Mouse (Mus musculus) R1 (cell line): ENCODE measurements around the gene Srsf5.
A peak's percentile ranks its signal among the peaks of the same experiment; 100 is the strongest.
"Not testable (repeated sequence)": the region's sequence is repeated elsewhere in the genome, so short reads cannot be mapped to it uniquely, and the experiment has no call there.

ENCODE experiments used
- DNase-seq: peaks from one replicate; pipeline ENCODE4 v3.0.0-alpha.2; 2018; ENCODE audit warnings: low read depth, low spot score

Srsf5 gene

DNA sequence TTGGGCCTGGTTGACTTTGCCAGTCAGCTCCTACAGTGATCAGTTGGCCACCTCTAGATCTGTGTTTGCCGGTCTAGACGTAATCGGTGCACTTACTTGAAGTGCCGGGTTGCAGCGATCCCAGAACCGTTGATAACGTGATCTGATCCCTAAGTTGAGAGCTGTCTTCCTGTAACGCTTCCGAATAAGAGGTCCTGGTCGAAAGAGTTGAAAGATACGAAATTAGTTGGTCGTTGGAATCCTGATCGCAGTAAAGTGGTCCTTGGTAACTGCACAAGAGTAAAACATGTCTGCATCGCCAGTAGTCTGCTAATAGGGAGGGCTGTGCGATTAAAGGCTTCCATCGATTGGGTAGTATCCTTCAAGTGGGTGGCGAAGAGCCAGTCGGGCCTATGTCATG is 2.9 kb downstream of the Srsf5 start:
- DNase-seq, result no peak

DNA sequence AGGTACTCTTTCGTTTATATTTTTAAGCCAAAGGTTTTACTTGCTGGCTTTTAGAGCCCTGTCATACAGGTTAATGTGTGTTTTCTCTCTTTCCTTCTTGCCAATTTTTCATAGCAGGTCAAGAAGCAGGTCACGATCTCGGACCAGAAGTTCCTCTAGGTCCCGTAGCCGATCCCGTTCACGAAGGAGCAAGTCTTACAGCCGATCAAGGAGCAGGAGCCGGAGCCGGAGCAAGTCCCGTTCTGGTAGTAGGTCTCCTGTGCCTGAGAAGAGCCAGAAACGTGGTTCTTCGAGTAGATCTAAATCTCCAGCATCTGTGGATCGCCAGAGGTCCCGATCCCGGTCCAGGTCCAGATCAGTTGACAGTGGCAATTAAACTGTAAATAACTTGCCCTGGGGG is 4.3 kb downstream of the Srsf5 start:
- not testable (repeated sequence) for DNase-seq

DNA sequence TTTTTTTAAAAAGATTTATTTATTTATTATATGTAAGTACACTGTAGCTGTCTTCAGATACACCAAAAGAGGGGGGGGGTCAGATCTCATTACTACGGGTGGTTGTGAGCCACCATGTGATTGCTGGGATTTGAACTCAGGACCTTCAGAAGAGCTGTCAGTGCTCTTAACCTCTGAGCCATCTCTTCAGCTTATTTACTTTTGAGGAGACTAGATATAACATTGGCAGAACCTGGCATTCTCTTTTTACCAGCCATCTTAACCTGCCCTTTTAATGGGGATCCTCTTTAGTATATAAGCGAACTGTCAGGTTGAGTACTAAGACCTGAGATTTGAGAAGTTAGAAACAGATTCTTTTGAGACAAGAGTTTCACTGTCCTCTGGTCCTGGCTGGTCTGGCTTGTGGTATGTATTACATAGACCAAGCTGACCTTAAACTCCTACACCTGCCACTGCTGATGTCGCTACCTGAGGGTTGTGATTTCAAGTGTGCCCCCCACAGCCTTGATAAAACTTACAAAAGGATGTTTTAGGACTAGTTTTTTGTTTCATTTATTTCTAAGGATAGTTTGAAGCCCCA is 6.4 kb downstream of the Srsf5 start:
- no peak for DNase-seq

DNA sequence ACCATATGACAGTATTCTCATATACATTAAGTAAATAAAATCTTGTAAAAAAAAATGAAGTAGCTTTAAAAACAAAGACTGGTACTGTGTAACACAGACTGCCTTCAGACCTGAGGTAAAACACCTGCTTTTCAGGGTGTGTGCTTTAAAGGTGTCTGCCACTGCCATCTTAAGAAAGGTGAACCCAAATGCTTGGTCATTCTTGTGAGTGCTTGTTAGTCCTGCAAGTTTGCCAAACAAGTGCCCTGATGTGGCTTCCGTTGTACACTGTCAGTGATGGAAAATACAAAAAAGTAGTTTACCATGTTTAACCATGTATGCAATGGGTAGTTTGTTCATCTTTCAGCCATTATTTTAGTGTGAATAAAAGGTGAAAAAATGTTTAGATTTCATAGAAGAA is 7.2 kb downstream of the Srsf5 start:
- no peak for DNase-seq

DNA sequence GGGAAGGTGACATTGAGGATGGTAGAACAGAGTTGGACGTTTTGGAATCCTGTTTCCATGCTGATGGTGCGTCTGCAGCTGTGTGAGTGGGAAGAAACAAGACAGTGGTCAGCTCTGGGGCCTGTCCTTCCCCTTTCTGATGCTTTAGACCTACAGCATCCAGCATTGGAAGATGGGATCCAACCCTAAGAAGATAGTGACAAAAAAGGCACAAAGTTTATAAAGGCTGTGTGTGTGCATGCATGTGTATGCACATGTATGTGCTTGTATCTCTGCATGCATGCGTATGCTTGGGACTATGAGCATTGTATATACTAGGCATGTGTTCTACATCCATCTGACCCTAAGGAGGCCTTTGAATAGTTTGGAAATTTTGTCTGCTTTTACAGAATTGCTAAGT is 10.7 kb downstream of the Srsf5 start:
- no peak for DNase-seq

DNA sequence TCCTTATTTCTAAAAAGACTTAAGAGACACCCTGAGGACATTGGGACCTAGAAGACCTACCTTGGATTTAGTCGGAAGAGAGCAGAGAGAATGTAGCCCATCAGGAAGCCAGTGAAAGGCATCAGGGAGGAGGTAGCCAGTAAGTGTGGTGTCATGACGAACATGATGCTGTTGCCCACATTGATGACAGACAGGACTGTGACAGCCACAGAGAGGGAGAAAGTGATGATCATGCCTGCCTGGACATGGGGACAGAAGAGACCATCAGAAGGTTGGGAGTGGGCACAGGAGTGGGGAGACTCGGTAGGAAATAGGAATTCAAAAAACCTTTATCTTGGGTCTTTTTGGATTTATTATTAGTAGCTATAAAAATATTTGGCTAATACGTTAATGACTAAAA is 12.7 kb downstream of the Srsf5 start:
- DNase-seq, result no peak

DNA sequence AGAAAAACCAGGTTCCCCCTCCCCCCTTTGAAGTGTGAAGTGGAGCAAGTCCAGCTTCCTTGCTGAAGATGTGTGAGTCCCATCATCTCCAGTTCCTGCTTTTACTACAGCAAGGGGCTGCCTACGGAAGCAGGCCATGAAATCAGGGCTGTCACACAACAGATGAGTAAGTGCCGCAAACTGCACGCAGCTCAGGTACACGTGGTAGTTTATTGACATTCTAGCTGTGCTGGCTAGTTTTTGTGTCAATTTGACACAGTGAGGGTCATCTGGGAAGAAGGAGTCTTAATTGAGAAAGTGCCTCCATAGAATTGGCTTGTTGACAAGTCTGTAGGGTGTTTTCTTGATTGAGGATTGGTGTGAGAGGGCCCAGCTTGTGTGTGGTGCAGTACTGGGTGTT is 17.3 kb downstream of the Srsf5 start:
- no peak for DNase-seq

DNA sequence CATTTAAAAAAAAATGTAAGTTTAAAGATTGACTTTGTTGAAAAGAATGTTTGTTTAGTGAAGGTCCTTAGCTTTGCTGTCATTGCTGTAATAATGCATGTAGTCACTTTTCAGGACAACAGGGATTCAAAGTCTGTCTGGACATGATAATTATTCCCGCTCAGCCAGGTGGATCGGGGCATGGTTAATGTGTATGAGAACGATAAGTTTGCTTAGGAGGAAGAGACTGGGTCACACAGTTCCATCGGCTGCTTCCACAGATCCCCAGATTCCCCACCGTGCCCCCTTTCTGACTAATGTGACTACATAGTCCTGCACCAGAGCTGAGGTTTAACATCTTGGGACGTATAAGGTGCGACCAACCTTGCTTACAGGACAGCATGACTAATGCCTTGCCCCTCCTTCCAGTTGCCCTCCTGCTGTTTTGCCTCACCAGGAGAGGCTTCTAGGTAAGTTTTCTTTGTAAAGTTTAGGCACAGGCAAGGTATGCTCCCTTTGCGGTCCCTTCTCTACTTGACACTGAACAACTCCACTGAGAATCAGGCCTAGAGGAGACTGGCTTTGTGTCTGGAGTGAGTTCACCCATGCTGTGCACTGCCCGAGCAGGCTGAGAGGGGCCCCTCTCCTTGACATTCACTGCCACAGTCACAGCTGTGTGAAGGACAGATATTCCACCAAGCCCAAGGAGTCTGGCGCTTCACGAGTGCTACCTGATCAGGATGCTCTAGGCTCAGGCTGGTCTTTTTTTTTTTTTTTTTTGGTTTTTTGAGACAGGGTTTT is 20.9 kb downstream of the Srsf5 start:
- DNase-seq, result no peak

DNA sequence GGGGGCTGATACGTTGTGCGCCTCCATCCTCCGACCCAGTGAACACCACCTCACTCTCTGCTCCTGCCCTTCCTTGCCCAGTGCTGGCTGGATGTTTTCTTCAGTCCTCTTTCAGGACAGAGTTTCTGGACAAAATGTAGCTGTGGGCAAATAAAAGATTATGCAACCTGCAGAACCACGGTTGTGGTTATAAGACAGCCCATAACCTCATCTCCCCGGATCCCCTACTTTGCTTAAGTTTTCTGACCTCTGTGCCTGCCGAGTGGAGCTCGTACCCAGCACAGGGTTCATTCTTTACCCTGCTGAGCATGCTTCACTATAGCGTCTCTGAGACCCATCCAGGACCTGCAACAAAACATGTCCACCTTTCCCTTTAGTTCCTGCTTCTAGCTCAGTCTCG is 22.6 kb downstream of the Srsf5 start:
- DNase-seq, result no peak

DNA sequence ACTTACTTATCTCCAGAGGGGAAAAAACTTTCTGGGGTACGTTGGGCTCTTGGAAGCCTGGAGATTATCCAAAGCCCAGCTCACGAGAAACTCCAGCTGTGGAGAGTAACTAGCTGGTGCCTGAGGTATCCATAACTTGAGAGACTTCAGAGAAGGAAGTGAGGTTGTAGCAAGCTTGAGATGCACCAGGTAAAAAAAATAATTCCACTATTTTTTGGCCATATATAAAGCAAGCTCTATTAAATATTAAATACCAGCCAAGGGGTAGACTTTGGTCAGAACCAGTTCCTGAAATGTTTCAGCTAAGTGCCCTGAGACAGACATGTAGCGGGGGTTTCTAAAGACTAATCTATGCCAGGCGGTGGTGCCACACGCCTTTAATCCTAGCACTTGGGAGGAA is 23.3 kb downstream of the Srsf5 start, which contains the start of gene Slc10a1:
TSS of gene Slc10a1 (minus strand) at position 101 of the 400 bp plus-strand sequence.
- no peak for DNase-seq

DNA sequence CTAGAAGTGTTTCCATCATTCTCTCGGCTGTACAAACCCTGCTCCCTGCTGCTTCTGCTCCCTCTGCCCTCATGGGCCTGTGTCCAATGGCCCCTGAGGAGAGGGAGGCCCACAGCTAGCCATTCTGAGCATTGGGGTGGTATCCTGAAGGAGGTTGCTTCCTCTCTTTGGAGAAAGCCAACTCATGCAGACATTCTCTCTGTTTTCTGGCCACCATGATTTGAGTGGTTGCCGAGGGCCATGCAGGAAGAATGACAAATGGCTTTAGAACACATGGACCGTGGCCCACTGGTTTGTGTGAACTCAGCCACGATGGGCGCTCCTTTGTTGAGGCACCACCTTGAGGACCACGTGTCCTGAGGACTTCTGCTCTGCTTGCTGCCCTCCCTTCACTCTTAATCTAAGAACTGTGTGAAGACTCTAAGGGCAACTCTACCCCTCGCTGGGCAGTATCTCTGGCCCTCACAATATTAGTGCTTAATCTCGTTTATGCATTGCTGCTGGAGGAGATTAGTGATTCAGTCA is 24.9 kb downstream of the Srsf5 start:
- DNase-seq, result no peak

DNA sequence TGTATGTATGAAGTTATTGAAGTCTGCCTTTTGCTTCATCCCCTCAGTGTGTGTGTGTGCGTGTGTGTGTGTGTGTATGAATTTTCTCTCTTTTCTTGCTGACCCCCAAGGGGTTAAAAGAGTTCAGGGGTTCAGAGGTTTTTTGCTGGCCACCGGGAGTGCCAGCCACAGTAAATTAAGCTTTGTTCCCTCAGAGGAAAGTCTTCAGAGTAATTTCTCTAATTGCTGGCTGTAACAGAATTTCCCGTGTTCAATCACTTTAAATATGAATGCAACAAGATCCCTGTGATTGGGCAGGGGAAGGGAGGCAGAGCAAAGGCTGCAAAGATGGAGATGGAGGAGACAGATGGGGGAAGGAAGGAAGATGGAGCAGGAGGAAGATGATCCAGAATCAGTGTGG is 26.5 kb downstream of the Srsf5 start:
- no peak for DNase-seq

DNA sequence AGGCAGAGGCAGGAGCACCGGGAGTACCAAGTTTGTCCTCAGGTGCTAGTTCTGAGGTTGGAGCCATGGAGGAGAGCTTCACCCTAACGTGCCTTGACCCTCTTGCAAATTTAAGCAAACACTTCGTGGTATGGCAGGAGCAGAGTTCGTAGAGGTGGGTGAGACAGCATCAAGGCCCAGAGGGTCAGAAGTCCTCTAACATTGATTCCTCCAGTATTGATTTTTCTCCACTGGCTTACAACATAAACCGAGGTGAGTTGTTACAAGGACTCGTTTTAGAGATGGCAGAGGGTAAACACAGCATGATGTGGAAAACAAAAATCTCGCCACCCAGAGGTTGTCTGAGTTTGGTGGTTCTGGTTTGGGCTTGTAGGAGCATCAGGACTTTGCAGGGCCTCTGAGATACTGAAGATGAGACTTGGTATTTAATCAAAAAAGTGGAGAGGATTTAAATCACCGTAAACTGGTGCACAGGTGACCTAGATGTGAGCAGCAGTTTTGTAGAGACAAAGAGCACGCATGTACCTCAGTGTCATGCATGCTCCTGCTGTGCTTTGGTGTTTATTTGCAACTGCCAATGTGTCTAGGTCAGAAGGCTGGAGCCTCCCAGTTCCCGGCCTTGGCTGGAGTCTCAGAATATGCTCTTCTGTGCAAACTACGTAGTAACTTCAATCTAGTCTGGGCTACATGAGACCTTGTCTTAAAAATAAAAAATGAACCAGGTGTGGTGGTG is 30.8 kb downstream of the Srsf5 start:
- no peak for DNase-seq

DNA sequence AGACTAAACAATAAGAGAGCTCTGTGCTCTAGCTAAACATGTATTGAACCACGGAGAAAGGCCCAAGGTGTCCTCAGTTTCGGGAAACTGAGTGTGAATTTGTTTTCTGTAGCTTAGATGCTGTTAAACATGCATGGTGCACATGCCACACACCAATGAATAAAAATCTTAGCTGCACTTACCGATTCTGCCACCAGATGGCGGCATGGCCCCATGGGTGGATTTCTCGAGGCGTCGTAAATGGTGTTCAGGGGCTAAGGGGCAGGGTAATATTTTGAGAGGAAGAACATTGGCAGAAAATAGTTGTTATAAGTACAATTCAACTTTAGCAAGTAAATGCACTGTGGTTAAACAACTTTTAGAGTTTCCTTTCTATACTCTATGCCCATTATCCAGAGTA is 37.0 kb downstream of the Srsf5 start:
- peak; percentile 59 for DNase-seq

DNA sequence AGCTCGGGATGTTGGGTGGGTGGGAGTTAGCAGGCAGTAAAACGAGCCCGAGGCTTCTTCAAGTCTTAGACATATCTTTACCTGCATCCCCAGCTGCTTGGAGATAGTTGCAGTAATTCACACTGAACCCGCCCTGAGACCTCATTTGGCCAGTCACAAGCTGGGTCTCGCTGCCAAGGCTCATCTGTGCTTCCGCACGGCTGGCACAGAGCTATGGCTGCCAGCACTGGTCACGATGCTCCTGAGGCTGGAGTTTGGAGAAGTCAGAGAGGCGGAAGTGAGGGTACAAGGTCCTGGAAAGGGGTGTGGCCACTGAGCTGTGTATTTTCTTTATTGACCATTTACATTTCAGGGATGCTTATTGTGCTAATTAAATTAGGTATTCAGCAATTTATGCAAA is 38.4 kb downstream of the Srsf5 start:
- no peak for DNase-seq

DNA sequence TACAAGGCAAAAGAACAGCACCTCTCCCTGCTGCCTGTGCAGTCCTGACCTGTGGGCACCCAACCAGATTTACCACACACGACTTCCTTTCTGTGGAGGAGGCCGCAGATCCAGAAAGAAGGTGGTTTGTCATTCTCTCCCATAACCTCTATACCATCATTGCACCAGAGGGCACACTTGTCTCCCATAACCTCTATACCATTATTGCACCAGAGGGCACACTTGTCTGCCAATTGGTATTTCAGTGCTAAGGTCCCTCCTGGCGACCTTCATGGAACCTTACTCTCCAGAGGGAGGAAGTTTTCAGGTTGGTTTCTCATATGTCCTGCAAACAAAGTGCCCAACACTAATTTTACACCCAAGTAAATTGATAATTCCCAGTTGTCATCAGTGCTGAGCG is 41.3 kb downstream of the Srsf5 start:
- DNase-seq, result no peak

DNA sequence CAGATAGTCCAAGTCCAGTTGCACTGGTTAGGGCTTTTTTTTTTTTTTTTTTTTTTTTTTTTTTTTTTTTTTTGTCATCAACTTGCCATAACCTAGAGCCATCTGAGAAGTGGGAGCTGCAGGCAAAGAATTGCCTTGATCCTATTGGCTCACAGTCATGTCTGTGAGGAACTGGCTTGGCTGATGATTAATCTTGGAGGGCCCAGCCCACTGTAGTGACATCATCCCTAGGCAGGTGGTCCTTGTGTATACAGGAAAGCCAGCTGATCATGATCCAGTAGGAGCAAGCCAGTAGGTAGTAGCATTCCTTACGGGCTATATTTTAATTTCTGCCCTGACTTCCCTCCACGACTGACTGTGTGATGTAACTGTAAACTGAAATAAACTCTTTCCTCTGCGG is 43.0 kb downstream of the Srsf5 start:
- DNase-seq, result peak; percentile 19

DNA sequence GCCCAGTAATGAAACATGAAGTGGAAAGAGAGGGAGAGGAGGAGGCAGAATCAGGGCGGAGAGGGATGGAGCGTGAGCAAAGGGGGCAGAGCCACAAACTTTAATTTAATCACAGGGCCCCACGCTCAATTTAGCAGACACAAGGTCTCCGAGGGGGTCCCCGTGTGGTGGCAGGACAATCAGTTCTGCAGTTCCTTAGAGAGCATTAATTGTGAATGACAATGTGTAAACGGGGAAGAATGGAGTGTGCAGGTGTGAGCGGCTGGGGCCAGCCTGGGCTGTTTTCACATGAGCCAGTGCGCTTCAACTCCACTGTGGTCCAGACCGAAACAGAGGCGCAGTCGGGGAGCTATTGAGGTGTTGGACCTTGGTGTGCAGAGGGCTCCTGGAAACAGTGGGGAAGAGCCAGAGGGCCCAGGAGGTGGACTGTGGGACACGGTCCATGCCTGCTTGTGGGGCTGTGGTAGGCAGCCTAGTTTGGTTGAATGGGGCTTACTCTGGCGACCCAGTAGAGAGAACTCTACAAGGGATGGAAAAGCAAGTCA is 45.7 kb downstream of the Srsf5 start:
- DNase-seq, result peak; percentile 29

DNA sequence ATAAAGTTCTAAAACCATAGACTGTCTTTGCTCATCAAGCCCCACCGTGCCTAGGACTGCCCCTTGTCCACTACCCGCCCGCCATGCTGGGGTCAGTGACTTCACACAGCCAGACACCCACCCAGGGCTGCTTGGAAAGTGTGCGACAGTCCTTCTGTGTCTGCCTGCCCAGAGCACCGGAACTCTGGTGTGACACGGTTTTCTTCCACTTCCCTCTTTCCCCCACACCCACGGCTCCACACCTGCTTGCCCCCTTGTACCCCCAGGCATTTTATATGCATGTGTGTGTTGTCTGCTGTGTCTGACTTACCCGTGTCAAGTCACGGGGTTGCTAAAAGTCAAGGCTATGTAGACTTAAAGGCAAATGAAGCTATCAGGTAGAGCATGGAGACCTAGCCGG is 46.5 kb downstream of the Srsf5 start:
- no peak for DNase-seq

DNA sequence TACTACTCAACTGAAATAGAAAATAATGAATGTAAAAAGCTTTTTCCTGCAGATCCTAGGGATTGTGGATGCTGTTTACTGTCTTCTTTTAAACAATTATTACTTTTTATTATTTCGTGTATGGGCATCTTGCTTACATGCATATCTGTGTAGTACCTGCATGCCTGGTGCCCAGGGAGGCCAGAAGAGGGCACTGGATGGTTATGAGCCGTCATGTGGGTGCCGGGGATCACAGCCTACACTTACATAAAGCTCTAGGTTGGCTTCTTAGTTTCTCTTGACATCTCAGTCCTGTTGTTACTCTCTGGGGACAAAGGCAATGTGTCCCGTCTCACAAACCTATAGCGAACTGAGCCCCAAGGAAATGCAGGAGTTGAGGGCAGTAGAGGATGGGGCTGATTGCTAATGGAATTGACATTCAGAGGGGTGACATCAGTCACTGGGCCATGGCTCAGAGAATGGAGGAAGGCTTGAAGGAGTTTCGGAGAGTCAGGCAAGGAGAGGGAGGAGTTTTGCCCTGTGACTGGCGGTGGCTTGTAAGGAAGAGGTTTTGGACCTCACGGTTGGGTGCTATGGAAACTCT is 47.3 kb downstream of the Srsf5 start:
- no peak for DNase-seq

DNA sequence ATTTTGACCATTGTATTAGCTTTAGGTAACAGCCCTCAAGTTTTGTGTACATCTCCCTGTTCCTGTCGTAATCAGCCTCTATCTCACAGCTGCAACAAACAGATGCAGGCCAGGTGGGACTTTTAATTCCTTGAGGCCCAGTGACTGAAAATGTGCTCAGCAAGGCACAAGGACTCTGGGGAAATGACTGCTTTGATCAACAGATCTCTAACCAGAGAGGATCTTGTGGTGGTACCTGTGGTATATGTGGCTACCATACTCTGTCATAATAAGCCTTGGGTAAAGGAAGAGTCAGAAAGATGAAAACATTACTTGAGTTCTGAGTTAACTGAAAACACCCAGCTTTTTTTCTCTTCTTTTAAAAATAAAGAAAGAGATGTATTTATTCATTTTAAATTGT is 48.5 kb downstream of the Srsf5 start:
- DNase-seq, result no peak

DNA sequence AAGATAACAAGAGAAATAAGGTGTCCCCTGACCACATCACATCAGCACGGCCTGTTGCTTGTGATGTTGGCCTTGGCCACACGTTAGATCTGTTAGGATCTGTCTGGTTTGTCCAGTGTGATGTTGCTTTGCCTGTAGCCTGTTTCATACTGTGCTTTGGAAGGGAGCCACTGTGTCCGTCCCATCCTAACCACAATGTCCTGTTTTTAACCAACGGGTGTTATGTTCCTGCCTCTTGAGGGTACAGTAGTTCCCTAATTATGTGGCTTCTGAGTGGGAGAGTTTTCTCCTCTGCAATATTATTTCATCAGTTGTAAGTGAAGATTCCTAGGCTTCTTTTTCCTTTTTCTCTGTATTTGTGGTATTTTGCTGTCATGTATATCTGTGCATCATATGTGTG is 50.0 kb downstream of the Srsf5 start:
- DNase-seq, result no peak
